Mouse (Mus musculus) Patski (cell line): ENCODE measurements around the gene Herc4. TPM values are rescaled to one million over a fixed set of nuclear protein-coding genes. Genes with fewer than 3 reads are reported as not detected.
"Not testable (repeated sequence)": the region's sequence is repeated elsewhere in the genome, so short reads cannot be mapped to it uniquely, and the experiment has no call there.

ENCODE experiments used
- ATAC-seq: fragments of 100-300 bp; one replicate; pipeline ENCODE4 v1.8.0; 2021
- CTCF ChIA-PET: fragments of 350-600 bp; sonication (Branson Sonifier 250); formaldehyde crosslinking; loops from one replicate; lab custom pipeline; 2022; ENCODE audit warnings: inconsistent platforms; lab: Charles Lee
- POLR2A ChIA-PET: fragments of 350-600 bp; sonication (Branson Sonifier 250); formaldehyde crosslinking; loops from one replicate; lab custom pipeline; 2022; ENCODE audit warnings: antibody characterized with exemption, inconsistent platforms; lab: Charles Lee
- DNase-seq: peaks from one replicate; pipeline ENCODE4 v3.0.0-alpha.2; 2011; ENCODE audit warnings: low read depth, low spot score
- H3K27me3 ChIP-seq: fragments of 371-371 bp; one replicate; pipeline ENCODE4 v1.5.1; 2021
- CTCF ChIP-seq: fragments of 100-300 bp; IDR thresholded peaks from one replicate; pipeline ENCODE4 v1.5.1; 2021
- in situ Hi-C: fragments of 300-500 bp; cut with MboI; formaldehyde crosslinking; loops from 3 replicates; pipeline ENCODE4 v1.11.1; 2018; ENCODE audit warnings: low pct_unique_long_range_greater_than_20kb, mixed read lengths
- polyA plus RNA-seq: library from polyadenylated mRNA; unstranded; gene quantifications from one replicate; pipeline ENCODE4 v1.2.3, GENCODE M21; 2021

The Herc4 gene
- polyA plus RNA-seq, 1 experiment from 2014 or later, result 38.6 TPM

DNA sequence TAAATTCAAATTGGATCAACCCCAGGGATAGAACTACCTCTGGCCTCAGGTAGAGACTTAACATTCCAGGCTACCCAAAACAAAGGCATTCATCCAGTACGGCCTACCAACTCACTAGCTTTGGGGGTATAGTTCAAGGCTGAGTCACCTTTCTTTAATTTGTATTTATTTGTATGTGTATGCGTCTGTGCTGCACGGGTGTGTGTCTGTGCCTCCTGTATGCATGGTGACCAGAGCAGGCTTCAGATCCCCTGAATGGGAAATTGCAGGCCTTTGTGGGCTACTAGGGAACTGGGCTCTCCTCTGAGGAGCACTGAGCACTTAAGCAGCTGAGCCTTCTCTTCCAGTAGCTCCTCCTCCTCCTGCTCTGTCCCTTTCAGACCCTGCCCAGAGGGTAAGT lies 104.7 kb downstream of the Herc4 start:
- ATAC-seq, result no peak
- no peaks in the 10 kb centered on the region for H3K27me3 ChIP-seq
- in situ Hi-C loops, result no loop called here
- ChIA-PET POLR2A (no interaction called here), CTCF (interaction anchor here (1.0 to 1.7 kb wide), 2 partner anchors 13 to 29 kb away, joined by 3 to 6 read pairs; no protein-coding TSS in a partner anchor)
- TF ChIP-seq CTCF, result no peak
- DNase-seq, result no peak

DNA sequence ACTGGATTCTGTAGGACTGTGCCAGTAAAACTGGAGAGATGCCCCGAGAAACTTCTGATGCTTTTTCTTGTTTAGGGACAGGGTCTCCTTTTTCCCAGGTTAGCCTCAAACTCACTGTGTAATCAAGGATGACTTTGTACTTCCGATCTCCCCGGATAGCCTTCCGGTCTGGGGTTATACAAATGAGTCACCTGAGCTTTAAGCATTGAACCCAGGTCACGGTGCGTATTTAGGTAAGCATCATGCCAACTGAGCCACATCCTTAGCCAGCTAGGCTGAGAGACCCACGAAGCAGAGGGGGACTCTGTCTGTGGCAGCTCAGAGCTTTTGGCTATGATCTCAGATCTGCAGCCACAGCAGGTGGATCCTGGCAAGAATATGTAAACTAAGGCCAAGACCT lies 107.1 kb downstream of the Herc4 start:
- CTCF ChIA-PET, result interaction anchor here (1.5 kb wide), 1 partner anchor 32 kb away, joined by 4 read pairs; the partner anchor contains the start of gene Dnajc12

DNA sequence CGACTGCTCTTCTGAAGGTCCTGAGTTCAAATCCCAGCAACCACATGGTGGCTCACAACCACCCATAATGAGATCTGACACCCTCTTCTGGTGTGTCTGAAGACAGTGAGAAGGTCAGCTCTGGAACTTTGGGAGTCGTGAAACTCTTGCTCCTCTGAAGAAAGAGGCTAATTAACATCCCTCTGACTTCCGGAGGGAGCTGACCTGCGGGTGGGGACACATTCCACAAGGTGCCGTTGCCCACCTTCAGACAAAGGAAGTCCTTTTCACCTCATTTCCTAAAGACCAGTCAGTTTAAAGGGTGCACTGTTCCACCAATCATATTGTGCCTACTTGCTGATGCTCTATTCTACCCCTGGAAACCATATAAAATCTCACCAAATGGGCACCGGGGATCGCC lies 107.5 kb downstream of the Herc4 start:
- CTCF ChIA-PET, H3K27me3 ChIP-seq, POLR2A ChIA-PET, ATAC-seq, DNase-seq, in situ Hi-C loops: not testable (repeated sequence)

More for the DNA sequence above, 107.1 kb downstream of the Herc4 start:
- ATAC-seq (no peak), DNase-seq (no peak)
- no peaks in the 10 kb centered on the region for H3K27me3 ChIP-seq
- POLR2A ChIA-PET, result no interaction called here
- no peak for TF ChIP-seq CTCF
- in situ Hi-C loops, result no loop called here

DNA sequence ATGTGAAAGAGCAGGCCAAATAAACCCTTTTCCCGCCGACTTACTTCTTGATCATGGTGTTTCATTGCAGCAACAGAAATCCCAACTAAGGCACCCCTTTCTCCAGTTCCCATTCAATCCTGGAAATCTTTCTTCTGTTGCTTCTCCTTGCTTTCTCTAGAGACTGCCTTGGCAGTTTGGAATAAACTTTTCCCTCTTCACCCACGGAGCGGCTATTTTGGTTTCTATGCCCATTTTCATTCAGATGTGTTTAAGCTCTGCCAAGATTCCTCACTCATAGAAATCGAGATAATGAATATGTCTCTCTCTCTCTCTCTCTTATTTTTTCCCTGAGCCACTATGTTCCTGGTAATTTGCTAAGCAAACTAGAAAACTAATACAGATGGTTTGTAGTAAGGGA lies 108.5 kb downstream of the Herc4 start:
- CTCF ChIA-PET, result interaction anchor here (1.1 kb wide), 1 partner anchor 26 kb away, joined by 3 read pairs; no protein-coding TSS in a partner anchor
- ATAC-seq, result no peak
- DNase-seq, result no peak
- no peak for TF ChIP-seq CTCF
- POLR2A ChIA-PET, result interaction anchor here (0.9 kb wide), 1 partner anchor 14 kb away, joined by 3 read pairs; no protein-coding TSS in a partner anchor
- H3K27me3 ChIP-seq, result no peaks in the 10 kb centered on the region
- in situ Hi-C loops, result no loop called here

DNA sequence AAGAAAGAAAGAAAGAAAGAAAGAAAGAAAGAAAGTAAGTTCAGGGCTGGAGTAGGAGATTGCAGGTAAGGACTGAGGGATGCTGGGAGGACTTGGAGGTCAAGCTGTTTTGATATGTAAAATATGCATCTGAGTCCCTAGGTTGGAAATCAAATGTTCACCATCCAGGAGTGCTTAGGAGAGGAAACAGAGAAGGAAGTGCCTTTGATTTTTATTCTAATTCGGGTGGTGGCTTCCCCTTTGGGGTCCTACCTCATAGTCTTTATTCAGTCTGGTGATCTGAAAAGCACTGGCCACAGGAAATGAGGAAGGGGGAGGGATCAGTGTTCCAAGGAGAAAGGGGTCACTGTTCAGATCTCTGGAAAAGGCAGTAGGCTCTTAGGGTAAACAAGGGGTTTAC lies 116.9 kb downstream of the Herc4 start:
- POLR2A ChIA-PET, result no interaction called here
- CTCF ChIA-PET, result interaction anchor here (1.3 to 1.7 kb wide), 2 partner anchors 12 to 22 kb away, joined by 3 to 5 read pairs; partner anchors contain the start of gene Dnajc12
- ATAC-seq (no peak), DNase-seq (no peak)
- in situ Hi-C loops, result no loop called here
- H3K27me3 ChIP-seq, result no peaks in the 10 kb centered on the region
- TF ChIP-seq CTCF, result no peak

GRCm38 (mm10) chr10:63365918-63366455 lies 122.4 kb downstream of the Herc4 start:
- in situ Hi-C loops, result no loop called here
- DNase-seq (no peak), ATAC-seq (no peak)
- CTCF ChIA-PET, result no interaction called here
- POLR2A ChIA-PET, result no interaction called here
- no peaks in the 10 kb centered on the region for H3K27me3 ChIP-seq
- no peak for TF ChIP-seq CTCF

GRCm38 (mm10) chr10:63367386-63367785 lies 123.8 kb downstream of the Herc4 start:
- in situ Hi-C loops, result no loop called here
- TF ChIP-seq CTCF, result no peak
- POLR2A ChIA-PET, result no interaction called here
- no peak for ATAC-seq
- DNase-seq, result no peak
- H3K27me3 ChIP-seq, result no peaks in the 10 kb centered on the region
- CTCF ChIA-PET, result no interaction called here

Other genes with a start within 250 kb of the Herc4 start
- gene Hnrnph3, start 219.6 kb upstream of the Herc4 start, polyA plus RNA-seq, result 47.3 TPM
- gene Pbld2, start 219.5 kb upstream of the Herc4 start, polyA plus RNA-seq, result 3.8 TPM
- 0.59 TPM for gene Pbld1, start 183.6 kb upstream of the Herc4 start, polyA plus RNA-seq
- not detected for gene Atoh7, start 144.2 kb upstream of the Herc4 start, polyA plus RNA-seq
- gene Mypn, start 39.9 kb upstream of the Herc4 start, polyA plus RNA-seq, result not detected
- gene Sirt1, start 137.9 kb downstream of the Herc4 start, polyA plus RNA-seq, result 11.6 TPM
- gene Dnajc12, start 138.6 kb downstream of the Herc4 start, polyA plus RNA-seq, result 17.4 TPM
- gene Gm7075, start 178.0 kb downstream of the Herc4 start, polyA plus RNA-seq, result not detected
- not detected for gene Ctnna3, start 186.3 kb downstream of the Herc4 start, polyA plus RNA-seq